In the genomic region with DNA sequence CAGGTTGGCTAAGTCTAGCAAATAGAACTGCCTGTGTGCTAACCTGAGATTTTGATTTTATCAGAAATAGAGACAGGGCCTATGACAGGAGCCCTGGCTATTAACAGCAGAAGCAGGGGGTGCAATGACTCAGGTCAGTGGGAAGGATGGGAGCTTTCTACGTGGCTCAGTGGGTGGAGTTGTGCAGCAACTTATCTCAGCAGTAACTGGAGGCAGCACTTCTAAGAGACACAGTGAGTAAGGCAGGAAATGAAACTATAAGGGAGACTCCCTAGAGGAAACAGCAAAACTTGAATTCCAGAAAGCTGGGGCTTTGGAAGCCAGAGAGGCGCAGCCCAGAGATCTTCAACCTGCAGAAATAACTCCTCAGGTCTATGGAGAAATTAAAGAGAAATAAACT, we compare ENCODE assay signal across 9 mouse cellular contexts. TPM values are rescaled to one million over a fixed set of nuclear protein-coding genes. Genes with fewer than 3 reads are reported as not detected.
DNase-seq lines count a peak whose midpoint lies in the region; ATAC-seq and TF ChIP-seq lines count a peak whose summit lies in the region.
"Had no signal": no experiment of that assay in that cellular context is flagged by ENCODE, and none has a peak within 500 bp of the region (broad histone marks: within the 10 kb centered on the region; RNA-seq: fewer than 3 reads in every experiment).

No protein-coding gene starts in this region.

- WGBS in liver, embryonic 13.5 days (ENCODE audit: insufficient replicate concordance) = 15% methylated on average over 2 of the region's 2 CpGs
- 29% methylated on average over 2 of the region's 2 CpGs for WGBS in stomach, postnatal 0 days
- 53% methylated on average over 2 of the region's 2 CpGs for WGBS in thymus, adult 2 months

- H3K27ac ChIP-seq in liver, embryonic 13.5 days = peak overlapping the region; percentile 43; the same call in 1 of the 2 replicates
- H3K27ac ChIP-seq in stomach, postnatal 0 days (replicated peaks) = no peak overlapping the region
- no peak overlapping the region for H3K27ac ChIP-seq in thymus, adult 2 months (ENCODE audit: control insufficient read depth, insufficient read depth, low read length)
- H3K27ac ChIP-seq: heart, embryonic 15.5 days had no signal

- TF ChIP-seq CTCF in stomach, postnatal 0 days (IDR thresholded peaks at IDR 0.05; ENCODE audit: low read depth) = no peak
- TF ChIP-seq CTCF in thymus, adult 2 months (IDR thresholded peaks at IDR 0.05; ENCODE audit: borderline replicate concordance, control insufficient read depth, extremely low read depth, insufficient read depth, low read length, poor library complexity) = no peak

- H3K27me3 ChIP-seq in liver, embryonic 13.5 days = peaks cover 10% of the 10 kb centered on the region; the same call in 1 of the 2 replicates
- no peaks in the 10 kb centered on the region for H3K27me3 ChIP-seq in stomach, postnatal 0 days (ENCODE audit: control insufficient read depth, insufficient read depth, low read length)
- no peaks in the 10 kb centered on the region for H3K27me3 ChIP-seq in thymus, adult 2 months (ENCODE audit: control insufficient read depth, insufficient read depth, low read length)
- H3K27me3 ChIP-seq: heart, embryonic 15.5 days had no signal

- H3K9ac ChIP-seq in liver, embryonic 13.5 days = peak overlapping the region; percentile 33; the same call in 1 of the 2 replicates
- no peak overlapping the region for H3K9ac ChIP-seq in stomach, postnatal 0 days (ENCODE audit: low read length)
- H3K9ac ChIP-seq: heart, embryonic 15.5 days had no signal

- peak overlapping the region; percentile 37 for H3K4me2 ChIP-seq in liver, embryonic 13.5 days
- H3K4me2 ChIP-seq in stomach, postnatal 0 days (replicated peaks; ENCODE audit: low read depth) = no peak overlapping the region
- H3K4me2 ChIP-seq: heart, embryonic 15.5 days had no signal

- H3K36me3 ChIP-seq in liver, embryonic 13.5 days = no peaks in the 10 kb centered on the region
- H3K36me3 ChIP-seq in stomach, postnatal 0 days (ENCODE audit: control insufficient read depth, insufficient read depth, low read length) = no peaks in the 10 kb centered on the region
- no peaks in the 10 kb centered on the region for H3K36me3 ChIP-seq in thymus, adult 2 months (ENCODE audit: control insufficient read depth, insufficient read depth, low read length)
- H3K36me3 ChIP-seq: heart, embryonic 15.5 days had no signal

- no peak for TF ChIP-seq EP300 in stomach, postnatal 0 days (optimal IDR thresholded peaks at IDR 0.05)

- DNase-seq in urinary bladder, adult 18-20 months (ENCODE audit: low spot score in 2 of 2) = peak; percentile 23 to 53
- no peak for DNase-seq in urinary bladder, adult 2 months (ENCODE audit: low spot score)
- peak; percentile 52 for DNase-seq in liver, embryonic 13.5 days
- peak; percentile 55 for DNase-seq in stomach, postnatal 0 days (ENCODE audit: low spot score)
- no peak for DNase-seq in frontal cortex, postnatal 25 days (ENCODE audit: low spot score in 2 of 2)
- DNase-seq in thymus, adult 2 months = no peak

- ATAC-seq in granulocyte monocyte progenitor cell, adult 5-6 weeks (replicated peaks; ENCODE audit: poor library complexity, severe bottlenecking) = peak; percentile 87
- ATAC-seq in liver, embryonic 13.5 days (ENCODE audit: low read depth) = peak; percentile 95
- ATAC-seq in stomach, postnatal 0 days (ENCODE audit: low FRiP score, low TSS enrichment) = peak; percentile 67
- ATAC-seq in cerebellum, adult (ENCODE audit: insufficient number of reproducible peaks, low FRiP score, low TSS enrichment) = no peak

- no peak for TF ChIP-seq POLR2A in thymus, adult 2 months (IDR thresholded peaks at IDR 0.05; ENCODE audit: control insufficient read depth, extremely low read depth, insufficient read depth, low read length, poor library complexity)

- no peak overlapping the region for H3K4me3 ChIP-seq in liver, embryonic 13.5 days (replicated peaks)
- no peak overlapping the region for H3K4me3 ChIP-seq in stomach, postnatal 0 days (ENCODE audit: low read depth, low read length)
- no peak overlapping the region for H3K4me3 ChIP-seq in thymus, adult 2 months (ENCODE audit: control insufficient read depth, insufficient read depth, low read length)
- H3K4me3 ChIP-seq: heart, embryonic 15.5 days had no signal

- peaks cover 9% of the 10 kb centered on the region for H3K4me1 ChIP-seq in liver, embryonic 13.5 days (replicated peaks)
- H3K4me1 ChIP-seq in stomach, postnatal 0 days (replicated peaks; ENCODE audit: control insufficient read depth, insufficient read depth) = no peaks in the 10 kb centered on the region
- no peaks in the 10 kb centered on the region for H3K4me1 ChIP-seq in thymus, adult 2 months (replicated peaks; ENCODE audit: control insufficient read depth, insufficient read depth, low read length)

- no peaks in the 10 kb centered on the region for H3K9me3 ChIP-seq in liver, embryonic 13.5 days (replicated peaks)
- H3K9me3 ChIP-seq in stomach, postnatal 0 days (ENCODE audit: control insufficient read depth, low read length) = no peaks in the 10 kb centered on the region
- H3K9me3 ChIP-seq: heart, embryonic 15.5 days had no signal

RNA-seq across cellular contexts. Expression of a gene that starts 8.4 kb away (rescaled TPM):
- 27.4 and 30.9 TPM in 2 replicates for polyA plus RNA-seq in urinary bladder, adult 2 months (2012; rRNA removed)
- total RNA-seq in granulocyte monocyte progenitor cell, adult 5-6 weeks (2014; fragmentation: Nextera tagmentation) = 15.9 and 16.8 TPM in 2 replicates
- 11.3 and 16.8 TPM in 2 replicates for total RNA-seq in granulocyte monocyte progenitor cell, adult 5-6 weeks (2017)
- 10.5 and 12.0 TPM in 2 replicates for polyA plus RNA-seq in liver, embryonic 13.5 days (2015; fragmentation: Nextera tagmentation; extraction: Ambion mirVana)
- 23.8 and 25.3 TPM in 2 replicates for polyA plus RNA-seq in stomach, postnatal 0 days (2015; fragmentation: Nextera tagmentation; extraction: Ambion mirVana)
- 53.4 and 80.4 TPM in 2 replicates for polyA plus RNA-seq in thymus, adult 2 months (2012; rRNA removed)

Comparison
In these comparisons a context has a peak if more than half of its experiments do, and no peak if none do; other contexts are left out.
1. DNase-seq: peak in urinary bladder, adult 18-20 months (2 of 2), liver, embryonic 13.5 days (single experiment) and stomach, postnatal 0 days (single experiment); none in urinary bladder, adult 2 months (single experiment), frontal cortex, postnatal 25 days (0 of 2) and thymus, adult 2 months (single experiment).